Mouse (Mus musculus): ENCODE measurements around the gene Bfsp2. TPM values are rescaled to one million over a fixed set of nuclear protein-coding genes. Genes with fewer than 3 reads are reported as not detected.

The Bfsp2 gene
- polyA plus RNA-seq, 1 experiment from 2014 or later, result 0.54 TPM

DNA sequence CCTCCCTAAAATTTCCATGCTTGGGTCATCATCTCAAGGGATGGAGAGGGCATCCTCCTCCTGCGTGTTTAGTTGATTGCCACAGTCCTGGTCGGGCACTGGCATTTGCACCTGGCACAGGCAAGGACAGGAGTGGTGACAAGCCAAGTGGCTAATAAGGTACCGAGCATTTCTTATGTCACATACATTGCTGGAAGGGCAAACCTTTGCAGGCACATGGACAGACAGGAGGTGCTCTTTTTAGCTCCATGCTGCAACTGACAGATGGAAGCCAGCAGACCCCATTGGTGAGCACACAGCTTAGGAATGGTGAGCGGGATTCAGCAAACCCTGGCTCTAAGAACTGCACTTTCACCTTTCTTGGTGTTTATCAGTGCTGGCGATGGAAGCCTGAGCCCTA is 24.8 kb upstream of the Bfsp2 start:
- Histone ChIP-seq H3K27me3 (ENCODE audit: control insufficient read depth, insufficient read depth, low read length) (no peaks in the 10 kb centered on the region), H3K4me1 (replicated peaks; ENCODE audit: control insufficient read depth, insufficient read depth, low read length) (peaks cover 14% of the 10 kb centered on the region), H3K9ac (ENCODE audit: low read depth, low read length) (no peak overlapping the region), H3K4me2 (replicated peaks; ENCODE audit: low read depth, low read length) (no peak overlapping the region), H3K9me3 (ENCODE audit: control insufficient read depth, low read length) (no peaks in the 10 kb centered on the region), H3K36me3 (ENCODE audit: control insufficient read depth, insufficient read depth, low read length) (no peaks in the 10 kb centered on the region), H3K4me3 (ENCODE audit: low read depth, low read length) (no peak overlapping the region), H3K27ac (ENCODE audit: low read depth, low read length) (no peak overlapping the region)
- ATAC-seq (ENCODE audit: low FRiP score), result peak; percentile 45
- WGBS, result 70% methylated on average over 5 of the region's 5 CpGs
- no peak for DNase-seq (ENCODE audit: low spot score)

DNA sequence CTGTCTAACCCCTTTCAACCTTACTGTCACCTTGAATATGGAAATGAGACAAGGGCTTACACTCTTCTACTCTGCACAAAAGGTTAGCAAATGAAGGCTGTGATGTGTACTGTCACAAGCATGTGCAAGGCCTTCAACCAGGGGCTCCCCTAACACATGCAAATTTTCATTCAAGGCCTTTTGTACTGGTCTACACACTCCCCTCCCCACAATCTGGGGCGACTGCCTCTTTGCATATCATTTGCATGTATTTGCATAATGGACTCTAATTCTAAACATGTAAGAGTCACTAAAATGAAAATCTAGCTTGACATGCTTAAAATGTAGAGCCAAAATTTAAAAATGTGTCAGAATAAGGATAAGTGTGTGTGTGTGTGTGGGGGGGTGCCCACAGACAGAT is 24.4 kb upstream of the Bfsp2 start:
- ATAC-seq (ENCODE audit: low FRiP score) (peak; percentile 90), DNase-seq (ENCODE audit: low spot score) (peak; percentile 58)
- Histone ChIP-seq H3K4me2 (replicated peaks; ENCODE audit: low read depth, low read length) (no peak overlapping the region), H3K9me3 (ENCODE audit: control insufficient read depth, low read length) (no peaks in the 10 kb centered on the region), H3K4me3 (ENCODE audit: low read depth, low read length) (no peak overlapping the region), H3K36me3 (ENCODE audit: control insufficient read depth, insufficient read depth, low read length) (no peaks in the 10 kb centered on the region), H3K27ac (ENCODE audit: low read depth, low read length) (no peak overlapping the region), H3K9ac (ENCODE audit: low read depth, low read length) (no peak overlapping the region), H3K4me1 (replicated peaks; ENCODE audit: control insufficient read depth, insufficient read depth, low read length) (peaks cover 14% of the 10 kb centered on the region), H3K27me3 (ENCODE audit: control insufficient read depth, insufficient read depth, low read length) (no peaks in the 10 kb centered on the region)
- WGBS, result 31% methylated on average over 1 of the region's 1 CpGs

DNA sequence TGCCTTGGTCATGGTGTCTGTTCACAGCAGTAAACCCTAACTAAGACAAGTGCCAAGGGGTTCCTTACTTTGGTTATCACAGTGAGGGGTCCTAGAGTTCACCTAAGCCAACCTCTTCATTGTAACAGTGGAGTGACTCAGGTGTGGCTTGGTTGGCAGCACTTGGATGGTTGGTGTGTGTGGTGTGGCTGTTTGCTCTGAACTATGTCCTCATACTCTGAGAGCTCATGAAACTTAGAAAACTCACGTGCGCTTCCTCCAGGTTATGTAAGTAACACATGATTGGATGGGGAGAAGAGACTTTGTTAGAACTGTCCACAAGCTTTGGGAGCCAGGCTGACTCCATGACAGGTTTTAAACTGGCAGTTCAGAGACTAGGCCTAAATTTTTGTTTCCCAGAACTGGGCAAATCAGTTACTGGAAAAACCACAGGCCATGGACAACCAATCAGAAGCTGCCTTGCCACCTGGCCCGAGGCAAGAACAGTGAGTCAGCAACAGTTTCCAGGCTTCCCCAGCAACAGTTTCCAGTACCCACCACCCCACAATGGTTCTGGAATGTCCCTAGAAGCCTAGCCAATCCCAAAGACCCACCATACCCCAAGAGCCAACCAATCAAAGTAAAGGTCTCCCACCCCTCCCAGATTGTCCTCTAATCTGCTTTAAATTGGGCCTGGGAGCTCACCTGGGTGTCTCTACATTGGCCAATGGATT is 23.5 kb upstream of the Bfsp2 start:
- Histone ChIP-seq H3K36me3 (ENCODE audit: control insufficient read depth, insufficient read depth, low read length) (no peaks in the 10 kb centered on the region), H3K4me3 (ENCODE audit: low read depth, low read length) (no peak overlapping the region), H3K27me3 (ENCODE audit: control insufficient read depth, insufficient read depth, low read length) (peaks cover 3% of the 10 kb centered on the region; the same call in 1 of the 2 replicates), H3K4me1 (replicated peaks; ENCODE audit: control insufficient read depth, insufficient read depth, low read length) (peaks cover 14% of the 10 kb centered on the region), H3K4me2 (replicated peaks; ENCODE audit: low read depth, low read length) (no peak overlapping the region), H3K9ac (ENCODE audit: low read depth, low read length) (no peak overlapping the region), H3K27ac (ENCODE audit: low read depth, low read length) (no peak overlapping the region), H3K9me3 (ENCODE audit: control insufficient read depth, low read length) (no peaks in the 10 kb centered on the region)
- DNase-seq (ENCODE audit: low spot score) (no peak), ATAC-seq (ENCODE audit: low FRiP score) (no peak)
- WGBS, result 91% methylated on average over 3 of the region's 3 CpGs

DNA sequence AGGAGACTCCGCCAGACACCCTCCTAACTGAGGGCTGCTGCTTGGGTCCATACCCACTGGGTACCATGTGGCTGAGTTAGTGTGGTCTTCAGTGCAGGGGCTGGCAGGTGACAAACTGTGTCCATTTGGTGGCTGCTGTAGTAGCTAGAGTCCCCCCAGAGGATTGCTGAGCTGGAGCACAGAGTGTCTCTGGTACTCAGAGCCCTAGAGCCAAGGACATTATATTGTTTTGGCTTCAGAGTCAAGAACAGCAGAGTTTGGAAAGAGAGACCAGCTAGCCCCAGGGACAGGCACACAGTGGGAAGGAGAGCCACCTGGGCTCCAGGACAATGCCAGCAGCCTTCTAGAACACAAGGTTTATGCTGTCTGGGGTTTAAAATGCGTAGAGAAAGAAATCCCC is 22.4 kb upstream of the Bfsp2 start:
- DNase-seq (ENCODE audit: low spot score) (no peak), ATAC-seq (ENCODE audit: low FRiP score) (no peak)
- H3K27me3 ChIP-seq (ENCODE audit: control insufficient read depth, insufficient read depth, low read length), result peaks cover 3% of the 10 kb centered on the region; the same call in 1 of the 2 replicates
- no peak overlapping the region for H3K4me3 ChIP-seq (ENCODE audit: low read depth, low read length)
- no peak overlapping the region for H3K4me2 ChIP-seq (replicated peaks; ENCODE audit: low read depth, low read length)
- peaks cover 12% of the 10 kb centered on the region for H3K4me1 ChIP-seq (replicated peaks; ENCODE audit: control insufficient read depth, insufficient read depth, low read length)
- no peaks in the 10 kb centered on the region for H3K36me3 ChIP-seq (ENCODE audit: control insufficient read depth, insufficient read depth, low read length)
- WGBS, result 67% methylated on average over 2 of the region's 2 CpGs
- H3K9me3 ChIP-seq (ENCODE audit: control insufficient read depth, low read length), result no peaks in the 10 kb centered on the region
- H3K9ac ChIP-seq (ENCODE audit: low read depth, low read length), result no peak overlapping the region
- H3K27ac ChIP-seq (ENCODE audit: low read depth, low read length), result no peak overlapping the region

DNA sequence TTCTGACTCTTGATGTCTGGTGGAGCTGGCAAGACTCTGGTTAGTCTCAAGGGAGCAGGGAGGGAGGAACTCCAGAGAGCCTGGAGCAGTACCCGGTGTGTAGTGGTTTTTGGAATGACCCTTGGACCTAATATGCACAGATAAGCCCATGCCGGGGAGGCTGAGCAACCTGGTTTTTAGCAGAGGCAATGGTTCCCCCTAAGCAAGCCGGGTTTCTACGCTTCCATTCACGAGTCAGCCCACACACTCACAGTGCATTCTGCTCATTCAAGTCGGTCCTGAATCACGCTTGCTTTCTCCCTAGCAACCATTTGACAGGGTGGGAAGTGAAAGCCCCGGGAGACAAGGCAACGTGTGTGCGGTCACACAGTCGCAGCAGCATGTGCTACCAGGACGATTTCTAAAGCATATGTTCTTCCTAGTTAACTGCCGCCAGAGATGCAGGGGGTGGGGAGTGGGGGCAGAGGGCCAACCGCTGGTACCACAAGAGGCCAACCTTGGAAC is 21.7 kb upstream of the Bfsp2 start:
- Histone ChIP-seq H3K4me3 (ENCODE audit: low read depth, low read length) (no peak overlapping the region), H3K4me2 (replicated peaks; ENCODE audit: low read depth, low read length) (no peak overlapping the region), H3K27me3 (ENCODE audit: control insufficient read depth, insufficient read depth, low read length) (peaks cover 3% of the 10 kb centered on the region), H3K27ac (ENCODE audit: low read depth, low read length) (no peak overlapping the region), H3K9me3 (ENCODE audit: control insufficient read depth, low read length) (no peaks in the 10 kb centered on the region), H3K4me1 (replicated peaks; ENCODE audit: control insufficient read depth, insufficient read depth, low read length) (peaks cover 10% of the 10 kb centered on the region), H3K9ac (ENCODE audit: low read depth, low read length) (no peak overlapping the region), H3K36me3 (ENCODE audit: control insufficient read depth, insufficient read depth, low read length) (no peaks in the 10 kb centered on the region)
- ATAC-seq (ENCODE audit: low FRiP score) (peak; percentile 68), DNase-seq (ENCODE audit: low spot score) (peak; percentile 79)
- WGBS, result 12% methylated on average over 14 of the region's 14 CpGs

- DNase-seq (ENCODE audit: low spot score) (no peak), ATAC-seq (ENCODE audit: low FRiP score) (no peak)
- WGBS, result 86% methylated on average over 18 of the region's 18 CpGs
- Histone ChIP-seq H3K4me1 (replicated peaks; ENCODE audit: control insufficient read depth, insufficient read depth, low read length) (0 out of 2 replicates have a peak, but pooled peaks cover 7% of the 10 kb centered on the region), H3K27ac (ENCODE audit: low read depth, low read length) (no peak overlapping the region), H3K9ac (ENCODE audit: low read depth, low read length) (no peak overlapping the region), H3K36me3 (ENCODE audit: control insufficient read depth, insufficient read depth, low read length) (no peaks in the 10 kb centered on the region), H3K4me2 (replicated peaks; ENCODE audit: low read depth, low read length) (no peak overlapping the region), H3K27me3 (ENCODE audit: control insufficient read depth, insufficient read depth, low read length) (peaks cover 3% of the 10 kb centered on the region), H3K9me3 (ENCODE audit: control insufficient read depth, low read length) (no peaks in the 10 kb centered on the region), H3K4me3 (ENCODE audit: low read depth, low read length) (no peak overlapping the region)
Measured at GRCm38 (mm10) chr9:103499366-103499765, 19.1 kb upstream of the Bfsp2 start.

DNA sequence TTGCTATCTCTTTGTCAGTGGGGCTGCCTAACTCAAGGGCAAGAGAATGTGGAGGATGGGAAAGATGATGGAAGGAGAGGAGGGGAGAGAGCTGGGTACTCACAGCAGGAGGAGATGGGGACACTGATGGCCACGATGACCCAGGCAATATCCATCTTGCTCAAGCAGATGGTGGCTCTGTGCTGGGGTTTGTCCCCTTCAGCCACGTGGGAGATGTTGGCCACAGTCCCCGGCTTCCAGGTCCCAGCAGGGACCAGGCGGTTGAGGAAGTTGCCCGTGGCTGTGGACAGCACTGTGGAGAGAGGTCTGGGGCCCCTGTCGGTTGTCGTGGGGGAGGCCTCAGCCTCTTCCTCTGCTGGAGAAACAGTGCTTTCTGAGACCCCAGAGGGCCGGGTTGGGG is 18.5 kb upstream of the Bfsp2 start:
- Histone ChIP-seq H3K36me3 (ENCODE audit: control insufficient read depth, insufficient read depth, low read length) (no peaks in the 10 kb centered on the region), H3K27ac (ENCODE audit: low read depth, low read length) (no peak overlapping the region), H3K9me3 (ENCODE audit: control insufficient read depth, low read length) (no peaks in the 10 kb centered on the region), H3K4me3 (ENCODE audit: low read depth, low read length) (no peak overlapping the region), H3K4me2 (replicated peaks; ENCODE audit: low read depth, low read length) (no peak overlapping the region), H3K27me3 (ENCODE audit: control insufficient read depth, insufficient read depth, low read length) (peaks cover 3% of the 10 kb centered on the region), H3K4me1 (replicated peaks; ENCODE audit: control insufficient read depth, insufficient read depth, low read length) (0 out of 2 replicates have a peak, but pooled peaks cover 7% of the 10 kb centered on the region), H3K9ac (ENCODE audit: low read depth, low read length) (no peak overlapping the region)
- WGBS, result 69% methylated on average over 8 of the region's 8 CpGs
- DNase-seq (ENCODE audit: low spot score) (no peak), ATAC-seq (ENCODE audit: low FRiP score) (no peak)

- ATAC-seq (ENCODE audit: low FRiP score), result no peak
- no peaks in the 10 kb centered on the region for H3K4me1 ChIP-seq (replicated peaks; ENCODE audit: control insufficient read depth, insufficient read depth, low read length)
- 86% methylated on average over 11 of the region's 11 CpGs for WGBS
Measured at GRCm38 (mm10) chr9:103495391-103495790, 15.2 kb upstream of the Bfsp2 start.

DNA sequence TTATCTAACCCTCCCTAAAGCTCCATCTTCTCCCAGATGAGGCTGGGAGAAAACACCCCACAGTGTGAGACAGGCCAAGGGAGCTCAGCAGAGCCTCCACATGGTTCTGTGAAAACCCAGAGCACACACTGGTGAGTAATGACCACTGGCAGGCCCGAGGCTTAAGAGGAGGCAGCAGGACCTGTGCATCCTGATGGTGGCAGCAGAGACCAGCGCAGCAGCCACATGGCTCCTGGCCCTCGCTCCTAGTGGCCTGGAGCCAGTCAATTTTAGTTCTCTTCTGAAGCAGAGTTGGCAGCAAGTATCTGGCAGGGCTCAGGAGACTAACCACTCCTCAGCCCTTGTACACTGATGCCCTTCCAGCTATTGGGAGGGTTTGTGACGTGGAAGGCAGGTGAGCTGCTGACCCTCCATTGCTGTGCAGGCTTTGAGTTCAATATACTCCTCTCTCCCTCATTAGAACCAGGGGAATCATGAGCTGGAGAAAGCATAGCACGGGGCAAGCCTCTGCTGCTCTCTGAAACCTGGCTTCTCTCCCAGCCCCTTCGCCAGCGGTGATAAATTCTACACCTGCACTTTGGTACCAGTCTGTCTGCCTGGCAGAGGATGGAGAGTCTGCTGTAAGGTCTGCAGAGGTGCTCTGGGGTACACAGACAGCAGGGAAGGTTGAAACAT is 14.3 kb upstream of the Bfsp2 start:
- DNase-seq (ENCODE audit: low spot score), result peak; percentile 77
- Histone ChIP-seq H3K4me2 (replicated peaks; ENCODE audit: low read depth, low read length) (no peak overlapping the region), H3K36me3 (ENCODE audit: control insufficient read depth, insufficient read depth, low read length) (no peaks in the 10 kb centered on the region), H3K9me3 (ENCODE audit: control insufficient read depth, low read length) (no peaks in the 10 kb centered on the region), H3K9ac (ENCODE audit: low read depth, low read length) (no peak overlapping the region), H3K4me1 (replicated peaks; ENCODE audit: control insufficient read depth, insufficient read depth, low read length) (no peaks in the 10 kb centered on the region), H3K27ac (ENCODE audit: low read depth, low read length) (no peak overlapping the region), H3K27me3 (ENCODE audit: control insufficient read depth, insufficient read depth, low read length) (peaks cover 2% of the 10 kb centered on the region), H3K4me3 (ENCODE audit: low read depth, low read length) (no peak overlapping the region)
- 41% methylated on average over 7 of the region's 7 CpGs for WGBS
- peak; percentile 76 for ATAC-seq (ENCODE audit: low FRiP score)

More at GRCm38 (mm10) chr9:103495391-103495790, 15.2 kb upstream of the Bfsp2 start:
- Histone ChIP-seq H3K27me3 (ENCODE audit: control insufficient read depth, insufficient read depth, low read length) (peaks cover 3% of the 10 kb centered on the region), H3K4me3 (ENCODE audit: low read depth, low read length) (no peak overlapping the region), H3K9me3 (ENCODE audit: control insufficient read depth, low read length) (no peaks in the 10 kb centered on the region), H3K4me2 (replicated peaks; ENCODE audit: low read depth, low read length) (no peak overlapping the region), H3K36me3 (ENCODE audit: control insufficient read depth, insufficient read depth, low read length) (no peaks in the 10 kb centered on the region), H3K27ac (ENCODE audit: low read depth, low read length) (no peak overlapping the region), H3K9ac (ENCODE audit: low read depth, low read length) (no peak overlapping the region)
- DNase-seq (ENCODE audit: low spot score), result no peak
